Mouse (Mus musculus): ENCODE measurements around the gene Trp53. TPM values are rescaled to one million over a fixed set of nuclear protein-coding genes. Genes with fewer than 3 reads are reported as not detected.
"Not testable (repeated sequence)": the region's sequence is repeated elsewhere in the genome, so short reads cannot be mapped to it uniquely, and the experiment has no call there.

Trp53 gene
- total RNA-seq, 2 experiments from 2014 or later: 48.4 to 53.4 TPM

DNA sequence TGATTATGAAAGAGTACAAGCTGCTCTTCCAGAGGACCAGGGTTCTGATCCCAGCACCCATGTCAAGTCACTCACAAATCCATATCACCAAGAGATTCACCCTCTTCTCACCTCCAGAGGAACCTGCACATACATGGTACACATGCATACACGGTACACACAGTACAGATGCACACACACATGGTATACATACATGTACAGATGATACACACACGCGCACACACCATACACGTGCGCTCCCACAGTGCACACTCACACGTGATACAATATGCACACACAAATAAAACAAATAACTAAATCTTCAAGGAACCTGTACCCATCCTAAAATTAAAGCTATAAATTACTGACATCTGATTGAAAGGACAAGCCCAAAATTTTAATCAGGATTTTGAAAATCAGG is 14.7 kb downstream of the Trp53 start:
- no peak for DNase-seq (ENCODE audit: low spot score in 2 of 2)

DNA sequence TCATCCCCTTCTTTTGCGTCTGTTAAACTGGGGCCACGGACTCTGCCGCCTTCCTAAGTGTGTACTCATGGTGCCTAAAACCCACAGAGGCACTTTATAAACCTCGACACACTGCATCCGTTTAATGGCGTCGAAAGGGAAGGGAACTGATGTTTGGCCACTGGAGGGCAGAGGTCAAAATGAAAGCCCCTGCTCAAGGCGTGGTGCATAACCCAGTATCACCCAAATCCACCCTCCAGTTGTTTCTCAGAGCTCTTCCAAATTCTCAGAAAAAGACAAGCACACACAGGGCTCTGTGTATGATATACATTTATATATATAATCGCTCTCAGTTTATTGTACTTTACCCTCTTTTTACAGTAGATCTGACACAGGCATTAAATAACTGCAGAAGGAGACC is 19.3 kb downstream of the Trp53 start:
- DNase-seq (ENCODE audit: low spot score in 2 of 2): no peak

DNA sequence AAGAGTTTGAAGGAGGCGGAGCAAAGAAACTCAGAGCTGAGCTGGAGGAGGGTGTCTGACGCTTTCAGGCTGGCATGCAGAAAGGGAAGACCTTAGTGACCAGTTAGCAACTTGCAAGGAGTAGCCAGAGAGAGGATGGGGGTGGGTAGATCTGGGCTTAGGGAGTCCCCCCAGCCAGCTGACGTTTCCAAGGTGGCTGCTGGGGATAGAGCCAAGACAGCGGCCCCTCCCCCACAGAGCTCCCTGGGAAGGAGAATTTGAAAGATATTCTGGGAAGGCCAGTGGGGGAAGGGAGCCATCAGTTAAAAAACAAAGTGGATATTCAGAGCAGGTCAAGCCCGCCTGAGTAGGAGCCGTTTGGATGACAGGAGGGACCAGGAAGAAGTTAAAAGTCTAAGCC is 19.9 kb downstream of the Trp53 start:
- DNase-seq (ENCODE audit: low spot score in 2 of 2): no peak

DNA sequence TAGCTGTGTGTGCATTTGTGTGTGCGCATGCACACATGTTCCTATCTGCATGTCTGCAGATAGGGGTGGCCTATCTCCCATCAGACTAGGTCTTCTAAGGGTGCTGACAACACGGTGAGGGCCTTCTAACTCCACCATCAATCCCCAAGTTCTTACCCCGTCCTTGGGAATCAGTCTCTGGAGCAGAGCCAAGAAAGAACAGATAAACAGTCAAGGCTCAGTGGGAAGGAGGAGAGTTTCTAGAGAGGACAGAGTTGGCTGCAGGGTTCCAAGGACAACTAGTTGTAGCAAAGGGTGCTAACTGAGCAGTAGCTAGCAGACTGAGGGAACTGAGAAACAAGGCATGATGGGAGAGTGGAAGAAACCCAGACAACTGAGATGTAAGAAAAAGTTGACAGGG is 21.6 kb downstream of the Trp53 start:
- DNase-seq (ENCODE audit: low spot score in 2 of 2): no peak

DNA sequence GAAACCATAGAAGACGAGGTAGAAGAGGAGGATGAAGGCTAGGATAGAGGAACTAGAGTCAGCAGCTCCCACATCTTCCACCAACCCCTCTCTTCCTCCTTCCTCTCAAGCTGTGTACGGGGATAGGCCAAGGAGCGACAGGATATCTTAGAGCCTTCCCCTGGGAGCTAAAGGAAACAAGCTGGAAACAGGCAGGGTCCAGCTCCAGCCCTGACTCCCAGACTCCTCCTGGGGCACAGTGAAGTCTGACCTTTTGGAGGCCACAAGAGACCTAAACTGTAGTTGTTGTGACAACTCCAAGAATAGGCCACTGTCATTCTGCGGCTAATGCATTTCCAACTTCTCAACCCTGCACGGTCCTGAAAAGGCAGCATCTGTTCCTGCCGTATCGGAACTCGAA is 23.4 kb downstream of the Trp53 start:
- DNase-seq (ENCODE audit: low spot score in 2 of 2): no peak

DNA sequence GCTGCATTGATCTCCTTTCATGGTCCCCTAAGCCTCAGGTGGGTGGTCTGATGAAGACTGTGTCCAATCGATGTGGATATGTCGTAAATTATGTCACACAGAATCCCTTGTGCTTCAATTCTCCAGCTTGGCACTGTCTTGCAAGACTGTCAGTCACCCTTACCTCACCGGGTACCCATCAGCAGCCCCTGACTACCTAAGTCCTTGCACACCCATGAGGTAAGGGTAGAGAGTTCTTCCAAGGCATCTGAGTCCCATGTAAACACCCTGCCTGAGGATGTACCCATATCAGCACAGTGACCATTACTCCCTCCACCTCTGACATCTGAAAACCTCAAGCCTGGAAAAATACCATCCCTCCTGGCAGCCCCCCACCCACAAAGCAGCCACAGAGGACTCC is 24.2 kb downstream of the Trp53 start:
- DNase-seq (ENCODE audit: low spot score in 2 of 2): no peak

DNA sequence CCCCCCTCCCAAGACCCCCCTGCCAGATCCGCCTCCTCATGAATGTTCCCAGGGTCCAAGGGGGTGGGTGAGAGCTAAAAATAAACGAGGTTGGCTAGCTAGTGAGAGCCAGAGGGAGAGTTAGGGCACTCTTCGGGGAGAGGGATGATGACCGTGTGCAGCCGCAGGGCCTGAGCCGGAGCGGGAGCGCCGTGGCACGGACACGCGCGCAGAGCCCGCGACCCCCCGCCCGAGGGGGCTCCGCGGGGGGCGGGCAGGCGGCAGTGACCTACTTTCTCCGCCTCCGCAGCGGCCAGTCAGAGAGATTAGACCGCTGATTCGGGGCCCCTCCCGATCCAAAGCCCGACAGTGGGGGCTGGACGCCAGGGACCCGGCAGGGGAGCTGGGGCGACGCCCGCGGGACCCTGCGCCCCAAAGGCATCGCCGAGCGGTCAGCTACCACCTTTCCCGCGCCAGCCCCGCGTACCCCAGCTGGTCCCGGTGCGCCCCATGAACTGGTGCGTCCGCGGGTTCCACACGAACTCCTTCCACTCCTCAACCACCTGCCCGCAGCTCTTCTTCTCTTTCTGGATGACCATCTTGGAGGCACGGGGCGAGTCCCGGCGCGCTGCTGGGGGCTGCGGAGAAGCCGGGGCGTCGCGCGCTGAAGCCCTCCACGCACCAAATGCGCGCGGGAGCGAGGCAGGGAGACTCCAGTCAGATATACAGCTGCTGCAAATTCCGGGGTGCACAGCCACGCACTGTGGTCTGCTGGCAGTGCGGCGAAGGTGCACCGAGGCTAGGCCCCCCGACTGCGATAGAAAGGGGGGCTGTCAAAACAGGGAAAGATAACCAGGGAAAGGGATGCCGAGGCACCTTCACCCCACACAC is 24.9 kb downstream of the Trp53 start:
- DNase-seq (ENCODE audit: low spot score in 2 of 2): peak; percentile 33 to 37

DNA sequence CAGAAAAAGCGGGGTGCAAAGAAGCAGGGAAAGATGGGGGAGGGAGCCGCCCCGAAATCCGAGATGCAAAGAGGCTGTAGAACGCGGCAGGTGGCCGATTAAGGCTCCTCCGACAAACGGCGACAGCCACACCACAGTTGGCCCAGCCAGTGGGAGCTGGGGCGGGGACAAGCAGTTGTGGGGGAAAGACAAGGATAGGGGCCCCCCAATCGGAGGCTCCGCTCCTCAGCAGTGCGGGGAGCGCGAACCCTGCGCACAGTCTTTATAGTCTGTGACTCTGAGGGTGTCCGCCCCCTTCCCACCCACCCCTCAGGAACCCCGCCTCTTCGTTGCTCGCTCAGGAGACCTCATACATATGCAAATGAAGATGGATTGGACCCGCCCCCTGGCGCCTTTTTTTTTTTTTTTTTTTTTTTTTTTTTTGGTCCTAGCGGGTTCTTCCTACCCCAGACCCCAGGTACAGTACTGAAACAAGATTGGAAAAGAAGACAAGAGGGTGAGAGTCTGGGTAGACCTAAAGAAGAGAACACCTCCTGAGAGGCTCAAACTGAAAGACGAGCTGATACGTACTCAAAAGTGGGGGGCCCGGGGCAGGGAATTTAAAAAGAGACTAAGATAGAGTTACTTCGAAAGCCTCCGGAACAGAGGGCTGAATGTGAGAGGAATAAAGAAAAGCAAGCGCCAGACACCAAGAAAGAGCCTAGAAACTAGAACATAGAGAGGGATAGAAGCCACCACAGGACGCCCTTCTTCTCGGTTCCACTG is 25.7 kb downstream of the Trp53 start, which contains the start of gene Atp1b2:
Gene Atp1b2, minus strand, starts transcription at position 217 of the 765 bp plus-strand sequence.
- DNase-seq (ENCODE audit: low spot score in 2 of 2): peak; percentile 61 to 67

DNA sequence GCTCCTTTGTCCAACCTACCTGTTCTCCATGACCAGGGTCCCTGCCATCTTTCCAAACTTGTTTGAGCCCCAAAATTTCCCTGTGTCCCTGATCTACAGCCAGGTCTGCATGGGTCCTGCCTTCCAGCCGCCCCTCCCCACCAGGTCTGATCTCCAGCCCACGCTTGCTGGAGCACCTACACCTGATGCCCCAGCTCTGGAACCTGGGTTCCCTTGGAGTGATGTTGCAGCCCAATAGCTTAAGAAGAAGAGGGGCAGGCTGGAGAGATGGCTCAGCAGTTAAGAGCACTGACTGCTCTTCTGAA is 26.3 kb downstream of the Trp53 start:
- no peak for DNase-seq (ENCODE audit: low spot score in 2 of 2)

DNA sequence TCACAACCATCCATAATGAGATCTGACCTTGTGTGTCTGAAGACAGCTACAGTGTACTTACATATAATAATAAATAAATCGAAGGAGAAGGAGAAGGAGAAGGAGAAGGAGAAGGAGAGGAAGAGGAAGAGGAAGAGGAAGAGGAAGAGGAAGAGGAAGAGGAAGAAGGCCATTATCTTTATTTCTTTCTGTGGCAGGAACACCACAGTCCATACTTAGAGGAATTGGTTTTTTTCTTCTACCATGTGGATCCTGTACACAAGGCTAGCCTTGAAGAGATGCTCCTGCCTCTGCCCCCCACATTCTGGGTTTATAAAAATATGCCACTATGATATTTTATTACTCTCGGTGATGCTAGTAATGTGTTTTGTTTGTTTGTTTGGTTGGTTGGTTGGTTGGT is 26.7 kb downstream of the Trp53 start:
- DNase-seq (ENCODE audit: low spot score in 2 of 2): no peak

DNA sequence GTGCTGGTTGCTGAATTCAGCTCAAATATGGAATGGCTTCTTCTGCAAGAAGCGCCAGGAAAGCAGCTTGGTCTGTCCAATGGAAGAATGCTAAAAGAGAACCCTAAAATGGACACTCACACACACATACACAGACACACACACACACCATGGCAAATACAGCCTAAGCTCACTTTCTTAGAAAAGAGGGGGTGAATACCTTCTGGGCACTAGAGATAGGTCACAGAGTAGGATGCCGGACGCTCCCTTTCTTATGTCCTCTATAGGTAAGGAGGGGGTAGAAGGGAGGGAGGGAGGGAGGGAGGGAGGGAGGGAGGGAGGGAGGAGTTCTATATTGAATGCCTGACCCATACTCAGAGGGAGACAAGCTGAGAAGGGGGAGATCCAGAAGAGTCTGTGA is 28.4 kb downstream of the Trp53 start:
- DNase-seq (ENCODE audit: low spot score in 2 of 2): no peak

DNA sequence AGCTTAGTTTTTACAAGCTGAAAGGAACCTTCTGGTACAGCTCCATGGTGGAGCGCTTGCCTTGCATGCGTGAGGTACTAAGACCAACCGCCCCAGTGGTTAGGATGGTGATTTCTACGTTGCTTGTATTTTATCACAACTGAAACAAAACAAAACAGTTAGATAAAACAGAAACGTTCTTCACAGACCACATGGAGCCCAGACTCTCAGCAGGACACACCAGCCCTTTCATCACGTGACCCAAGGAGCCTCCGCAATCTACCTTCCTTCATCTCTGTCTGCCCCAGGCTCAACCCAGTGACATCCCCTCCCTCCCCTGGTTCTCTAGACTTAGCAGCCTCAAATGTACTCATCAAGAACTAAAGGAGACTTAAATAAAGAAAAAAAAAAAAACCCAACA is 29.3 kb downstream of the Trp53 start:
- DNase-seq (ENCODE audit: low spot score in 2 of 2): no peak

DNA sequence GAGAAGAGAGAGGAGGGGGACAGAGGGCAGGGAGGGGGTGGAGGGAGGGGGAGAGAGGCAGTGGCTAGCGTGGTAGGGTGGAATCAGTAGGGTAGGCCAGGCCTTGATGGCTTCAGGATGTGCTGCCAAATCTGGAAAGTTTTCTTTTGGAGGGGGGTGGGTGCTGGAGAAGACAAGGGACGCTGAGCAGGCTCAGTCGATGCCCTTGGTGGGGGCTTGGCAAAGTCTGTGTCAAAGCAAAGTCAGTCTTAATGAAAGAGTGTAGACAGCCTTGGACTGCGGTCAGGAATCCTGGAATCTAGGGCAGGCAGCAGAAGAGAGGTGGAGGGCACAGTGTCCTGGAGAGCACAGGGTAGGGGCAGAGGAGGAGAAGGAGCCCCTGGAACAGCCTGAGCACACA is 30.7 kb downstream of the Trp53 start:
- no peak for DNase-seq (ENCODE audit: low spot score in 2 of 2)

DNA sequence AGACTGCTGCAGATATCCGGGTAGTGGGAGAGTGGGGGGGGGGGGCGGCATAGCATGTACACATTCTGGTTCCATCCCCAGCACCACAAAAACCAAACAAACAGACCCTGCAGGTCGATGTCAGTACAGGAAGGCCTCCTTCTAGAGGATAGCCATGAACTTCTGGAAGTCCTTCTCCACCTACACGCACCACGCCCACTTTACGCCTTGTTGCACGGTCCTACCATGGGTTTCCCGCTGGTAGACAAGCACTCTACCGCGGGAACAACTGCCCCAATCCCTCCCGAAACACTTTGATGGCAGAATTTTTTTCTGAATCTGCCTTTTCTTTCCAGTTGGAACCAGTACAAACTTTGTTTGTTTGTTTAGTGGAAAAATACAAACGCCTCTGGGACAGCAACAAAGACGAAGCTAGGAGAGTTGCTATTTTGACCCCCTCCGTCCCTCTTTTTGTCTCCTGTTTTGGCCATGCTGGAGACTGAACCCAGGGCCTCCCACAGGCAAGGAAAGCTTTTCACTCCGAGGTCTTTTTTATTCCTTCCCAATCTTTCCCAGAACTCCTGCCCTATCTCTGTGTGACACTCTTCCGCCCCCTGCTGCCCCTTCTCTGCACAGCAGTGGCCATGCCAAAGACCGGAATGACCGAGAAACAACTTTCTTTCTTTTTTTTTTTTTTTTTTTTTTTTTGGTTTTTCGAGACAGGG is 33.5 kb downstream of the Trp53 start:
- DNase-seq (ENCODE audit: low spot score in 2 of 2): peak; percentile 82 to 93

DNA sequence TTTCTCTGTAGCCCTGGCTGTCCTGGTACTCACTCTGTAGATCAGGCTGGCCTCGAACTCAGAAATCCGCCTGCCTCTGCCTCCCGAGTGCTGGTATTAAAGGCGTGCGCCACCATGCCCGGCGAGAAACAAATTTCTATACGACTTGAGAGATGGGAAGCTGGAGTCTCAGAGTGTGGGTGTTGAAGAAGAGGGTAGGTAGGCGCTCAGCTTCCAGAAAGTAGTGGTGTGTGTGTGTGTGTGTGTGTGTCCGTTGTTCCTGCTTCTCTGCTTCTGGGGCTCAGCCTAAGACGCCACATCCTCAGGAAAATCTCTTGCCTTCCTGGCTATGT is 34.1 kb downstream of the Trp53 start:
- not testable (repeated sequence) for DNase-seq (ENCODE audit: low spot score in 2 of 2)

DNA sequence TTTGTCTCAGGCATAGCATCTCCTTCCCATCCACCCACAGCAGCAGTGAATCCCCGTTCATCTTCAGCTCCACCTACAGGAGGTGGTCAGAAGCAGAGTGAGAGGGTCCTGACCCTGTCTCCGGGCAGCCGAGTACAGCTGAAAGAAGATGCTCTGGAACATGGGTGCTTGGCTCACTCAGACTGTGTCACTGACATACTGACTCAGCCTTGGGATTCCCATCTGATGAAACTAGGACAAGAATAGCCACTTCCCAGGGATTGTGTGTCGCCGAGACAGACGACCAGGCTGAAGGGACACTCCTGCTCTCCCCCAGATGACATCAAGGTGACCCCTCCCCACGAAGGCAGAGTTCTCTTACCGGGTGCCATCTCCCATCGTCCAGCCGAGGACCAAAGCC is 36.6 kb downstream of the Trp53 start:
- DNase-seq (ENCODE audit: low spot score in 2 of 2): no peak

DNA sequence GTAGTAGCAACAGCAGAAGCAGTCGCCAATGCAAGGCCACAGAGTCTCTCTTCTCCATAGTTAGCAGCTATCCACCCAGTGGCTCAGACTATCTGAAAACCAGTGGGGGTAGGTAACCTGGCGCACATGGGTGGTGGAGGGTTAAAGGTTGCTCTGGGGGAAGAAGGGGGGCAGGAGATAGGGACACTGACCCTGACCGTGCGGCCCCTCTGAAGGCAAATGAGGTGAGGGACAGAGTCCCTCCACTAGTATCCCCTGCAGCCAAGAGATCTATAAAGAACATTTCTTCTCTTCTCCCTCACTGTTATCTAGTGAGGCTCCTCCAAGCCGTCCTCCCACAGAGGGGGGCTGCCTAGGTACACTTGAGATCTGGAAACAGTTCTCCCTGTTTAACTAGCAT is 37.6 kb downstream of the Trp53 start, which contains the start of gene Shbg:
Gene Shbg, minus strand, starts transcription at position 101 of the 400 bp plus-strand sequence.
- no peak for DNase-seq (ENCODE audit: low spot score in 2 of 2)

DNA sequence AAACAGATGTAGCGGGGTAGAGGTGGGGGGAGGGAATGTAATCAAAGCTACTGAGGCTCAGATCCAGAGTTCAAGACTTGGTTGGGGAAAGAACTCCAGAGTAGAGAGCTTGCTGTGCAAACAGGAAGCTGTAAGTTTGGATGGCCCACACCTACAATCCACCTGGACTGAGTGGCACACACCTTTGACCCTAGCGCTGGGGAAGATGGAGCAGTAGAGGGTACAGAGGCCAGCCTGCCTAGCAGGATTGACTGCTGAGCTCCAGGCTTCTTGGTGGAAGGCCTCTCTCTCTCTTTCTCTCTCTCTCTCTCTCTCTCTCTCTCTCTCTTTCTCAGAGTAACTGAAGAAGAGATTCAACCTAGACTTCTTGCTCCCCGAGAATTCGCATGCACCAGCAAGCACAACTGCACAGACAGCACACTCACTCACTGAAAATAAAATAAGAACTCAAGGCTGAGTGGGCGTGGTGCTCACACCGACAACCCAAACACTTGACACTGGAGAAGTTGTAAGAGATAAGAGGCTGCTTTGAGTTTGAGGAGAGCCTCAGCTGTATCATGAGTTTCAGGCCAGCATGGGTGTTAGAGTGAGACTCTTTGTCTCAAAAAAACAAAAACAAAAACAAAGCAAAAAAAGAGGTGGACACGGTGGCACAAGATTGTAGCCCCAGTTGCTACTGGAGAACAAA is 40.4 kb downstream of the Trp53 start:
- DNase-seq (ENCODE audit: low spot score in 2 of 2): no peak

DNA sequence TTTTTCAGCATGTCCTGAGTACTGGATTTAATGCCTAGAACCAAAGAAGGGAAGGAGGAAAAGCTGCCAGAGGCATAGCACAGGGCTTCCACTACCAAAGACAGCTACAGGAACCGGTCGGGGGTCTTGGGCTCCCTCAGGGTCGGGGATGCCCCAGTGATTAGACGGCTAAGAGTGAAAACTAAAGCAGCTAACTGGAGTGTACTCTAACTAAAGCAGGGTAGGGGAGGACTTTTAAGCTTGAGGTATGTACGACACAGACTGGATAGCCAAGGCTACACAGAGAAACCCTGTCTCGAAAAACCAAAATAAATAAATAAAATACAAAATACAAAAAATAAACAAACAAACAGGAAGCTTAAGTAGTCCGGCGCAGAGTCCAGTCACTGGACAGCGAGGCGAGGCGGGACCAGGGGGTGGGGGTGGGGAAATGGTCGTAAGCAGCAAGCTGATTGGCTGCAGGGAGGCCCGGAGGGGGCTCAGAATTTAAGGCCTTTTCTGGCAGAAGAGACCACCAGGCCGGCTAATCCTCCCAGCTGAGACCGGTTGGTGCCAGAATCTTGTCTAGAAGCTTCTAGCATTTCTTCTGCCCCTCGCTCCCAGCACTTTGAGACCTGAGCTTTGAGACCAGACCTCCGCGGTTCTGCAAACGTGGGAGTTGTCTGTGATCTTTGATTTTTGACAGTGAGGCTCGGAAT is 41.6 kb downstream of the Trp53 start, which contains the start of gene Sat2:
Gene Sat2, plus strand, starts transcription at position 454 of the 698 bp plus-strand sequence.
- DNase-seq (ENCODE audit: low spot score in 2 of 2): peak; percentile 43 to 55

DNA sequence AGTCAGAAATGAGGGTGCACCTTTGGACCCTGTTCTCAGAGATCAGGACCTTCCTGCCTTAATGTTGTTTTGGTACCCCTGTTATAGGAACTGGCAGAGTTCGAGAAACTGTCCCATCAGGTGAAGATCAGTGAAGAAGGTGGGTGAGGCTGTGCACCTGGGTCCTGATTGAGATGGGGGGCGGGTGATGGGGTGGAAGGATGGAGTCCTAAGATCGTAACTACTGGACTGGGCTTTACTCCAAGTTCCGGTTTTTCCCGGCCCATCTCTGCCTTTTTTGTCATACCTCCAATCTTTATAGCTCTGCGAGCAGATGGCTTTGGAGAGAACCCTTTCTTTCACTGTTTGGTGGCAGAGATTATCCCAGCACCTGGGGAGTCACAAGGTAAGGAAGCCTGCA is 42.2 kb downstream of the Trp53 start:
- DNase-seq (ENCODE audit: low spot score in 2 of 2): no peak

DNA sequence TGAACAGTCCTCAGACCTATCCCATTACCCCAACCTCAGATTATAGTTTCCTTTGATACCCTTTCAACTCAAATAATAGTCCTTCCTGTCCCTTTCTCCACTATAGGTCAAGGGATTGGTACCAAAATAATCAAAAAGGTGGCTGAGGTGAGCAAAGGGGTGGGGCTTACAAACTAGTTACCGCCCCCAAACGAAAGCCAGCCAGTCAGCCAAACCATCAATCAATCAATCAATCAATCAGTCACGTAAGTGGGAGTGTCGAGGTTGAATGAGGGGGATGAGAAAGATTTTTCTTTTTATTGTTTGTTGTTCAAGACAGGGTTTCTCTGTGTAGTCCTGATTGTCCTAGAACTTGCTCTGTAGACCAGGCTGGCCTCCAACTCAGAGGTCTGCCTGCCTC is 42.8 kb downstream of the Trp53 start:
- no peak for DNase-seq (ENCODE audit: low spot score in 2 of 2)
